ENCODE assay signal across 8 mouse cellular contexts in the genomic region with DNA sequence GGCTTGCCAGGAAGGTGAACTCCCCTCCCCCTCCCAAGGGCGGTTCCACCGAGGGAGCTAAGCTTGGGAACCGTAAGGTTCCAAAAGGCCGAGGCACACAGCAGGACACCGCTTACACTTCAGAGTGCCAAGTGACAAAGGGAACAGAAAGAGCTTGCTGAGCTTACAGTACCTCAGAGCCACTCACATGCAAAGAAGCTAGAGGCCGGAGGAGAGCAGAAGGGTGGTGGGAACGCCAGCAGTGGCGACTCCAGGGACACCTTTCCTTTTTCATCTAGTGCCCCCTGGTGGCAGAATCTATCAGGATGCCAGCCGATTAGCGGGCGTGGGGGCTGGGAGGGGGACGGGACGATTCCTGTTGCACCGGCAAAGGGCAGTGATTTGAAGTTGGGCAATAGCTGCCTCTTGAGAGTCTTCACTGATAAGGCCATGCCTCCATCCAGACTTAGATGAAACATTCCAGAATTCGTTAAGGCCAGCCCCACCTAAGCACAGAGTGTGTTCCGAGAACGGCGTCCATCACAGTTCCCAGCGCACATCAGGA. TPM values are rescaled to one million over a fixed set of nuclear protein-coding genes. Genes with fewer than 3 reads are reported as not detected.
DNase-seq lines count a peak whose midpoint lies in the region; ATAC-seq lines count a peak whose summit lies in the region.

No protein-coding gene starts in this region.

- peak; percentile 84 for DNase-seq in layer of hippocampus, adult 11-12 months (ENCODE audit: low spot score)
- no peak for DNase-seq in layer of hippocampus, adult 9-11 months
- peak; percentile 70 for DNase-seq in cerebellum, adult 11-12 months
- DNase-seq in left cerebral cortex, postnatal 36 days (ENCODE audit: low spot score in 2 of 2): peak; percentile 60 to 74
- DNase-seq in splenic B cell, adult 2 months (ENCODE audit: low read depth, low spot score): peak; percentile 50

- peak overlapping the region; percentile 39 for H3K9ac ChIP-seq in forebrain, embryonic 15.5 days (replicated peaks)
- peak overlapping the region; percentile 61 for H3K9ac ChIP-seq in hindbrain, embryonic 12.5 days

- peak overlapping the region; percentile 39 for H3K4me3 ChIP-seq in forebrain, embryonic 15.5 days
- H3K4me3 ChIP-seq in hindbrain, embryonic 12.5 days: peak overlapping the region; percentile 30

- H3K36me3 ChIP-seq in forebrain, embryonic 15.5 days: no peaks in the 10 kb centered on the region
- H3K36me3 ChIP-seq in hindbrain, embryonic 12.5 days: peaks cover 11% of the 10 kb centered on the region
- no peaks in the 10 kb centered on the region for H3K36me3 ChIP-seq in splenic B cell, adult 2 months (ENCODE audit: control insufficient read depth, insufficient read depth, low read length, poor library complexity, severe bottlenecking)

- ATAC-seq in forebrain, embryonic 15.5 days (replicated peaks): peak; percentile 71
- ATAC-seq in hindbrain, embryonic 12.5 days (ENCODE audit: low FRiP score): peak; percentile 69
- peak; percentile 73 for ATAC-seq in megakaryocyte progenitor cell, adult 5-6 weeks (replicated peaks; ENCODE audit: poor library complexity)

- peak overlapping the region; percentile 62 for H3K4me2 ChIP-seq in forebrain, embryonic 15.5 days (replicated peaks)
- peak overlapping the region; percentile 60 for H3K4me2 ChIP-seq in hindbrain, embryonic 12.5 days (replicated peaks)

- H3K27ac ChIP-seq in forebrain, embryonic 15.5 days (replicated peaks): peak overlapping the region; percentile 80
- peak overlapping the region; percentile 84 for H3K27ac ChIP-seq in hindbrain, embryonic 12.5 days

- intact Hi-C loops in left cerebral cortex, postnatal 36 days (cut with DNase I): loop anchor here (1.0 to 5.0 kb wide), 2 partner anchors 23 to 997 kb away; no protein-coding TSS in a partner anchor

- peaks cover 72% of the 10 kb centered on the region for H3K4me1 ChIP-seq in forebrain, embryonic 15.5 days
- peaks cover 87% of the 10 kb centered on the region for H3K4me1 ChIP-seq in hindbrain, embryonic 12.5 days

- WGBS in forebrain, embryonic 15.5 days: 1% methylated on average over 19 of the region's 19 CpGs
- WGBS in hindbrain, embryonic 12.5 days: 2% methylated on average over 19 of the region's 19 CpGs

- no peaks in the 10 kb centered on the region for H3K9me3 ChIP-seq in forebrain, embryonic 15.5 days
- H3K9me3 ChIP-seq in hindbrain, embryonic 12.5 days (replicated peaks): no peaks in the 10 kb centered on the region

- H3K27me3 ChIP-seq in forebrain, embryonic 15.5 days: no peaks in the 10 kb centered on the region
- no peaks in the 10 kb centered on the region for H3K27me3 ChIP-seq in hindbrain, embryonic 12.5 days
- H3K27me3 ChIP-seq in splenic B cell, adult 2 months (ENCODE audit: control insufficient read depth, insufficient read depth, low read length, poor library complexity, severe bottlenecking): no peaks in the 10 kb centered on the region

RNA-seq across cellular contexts. Expression of a gene that starts 24.3 kb away (rescaled TPM):
- polyA plus RNA-seq in forebrain, embryonic 15.5 days (2015; fragmentation: Nextera tagmentation; extraction: Ambion mirVana): 20.3 and 25.2 TPM in 2 replicates
- 55.3 and 55.7 TPM in 2 replicates for polyA plus RNA-seq in hindbrain, embryonic 12.5 days (2016; fragmentation: Nextera tagmentation; extraction: Ambion mirVana)
- total RNA-seq in left cerebral cortex, postnatal 36 days (2021): 10 to 100 TPM; 59.0 to 64.1 TPM
- not detected in 2 replicates for total RNA-seq in megakaryocyte progenitor cell, adult 5-6 weeks (2015)
- not detected in 2 replicates for total RNA-seq in megakaryocyte progenitor cell, adult 5-6 weeks (2017)

Comparison
In these comparisons a context has a peak if more than half of its experiments do, and no peak if none do; other contexts are left out.
1. RNA of a gene that starts 24.3 kb away (total RNA-seq): 59.0 to 64.1 TPM in left cerebral cortex, postnatal 36 days; not detected in megakaryocyte progenitor cell, adult 5-6 weeks; every median in the first group is over 10 times any median in the second.
2. Peak in every context shown above with its lines, with median percentiles within 50 percentile points of each other: ATAC-seq.